Mouse (Mus musculus): ENCODE results near the gene Rpap1. TPM values are rescaled to one million over a fixed set of nuclear protein-coding genes. Genes with fewer than 3 reads are reported as not detected.

Gene Rpap1
- polyA plus RNA-seq, 1 experiment from 2014 or later, result 38.1 TPM

DNA sequence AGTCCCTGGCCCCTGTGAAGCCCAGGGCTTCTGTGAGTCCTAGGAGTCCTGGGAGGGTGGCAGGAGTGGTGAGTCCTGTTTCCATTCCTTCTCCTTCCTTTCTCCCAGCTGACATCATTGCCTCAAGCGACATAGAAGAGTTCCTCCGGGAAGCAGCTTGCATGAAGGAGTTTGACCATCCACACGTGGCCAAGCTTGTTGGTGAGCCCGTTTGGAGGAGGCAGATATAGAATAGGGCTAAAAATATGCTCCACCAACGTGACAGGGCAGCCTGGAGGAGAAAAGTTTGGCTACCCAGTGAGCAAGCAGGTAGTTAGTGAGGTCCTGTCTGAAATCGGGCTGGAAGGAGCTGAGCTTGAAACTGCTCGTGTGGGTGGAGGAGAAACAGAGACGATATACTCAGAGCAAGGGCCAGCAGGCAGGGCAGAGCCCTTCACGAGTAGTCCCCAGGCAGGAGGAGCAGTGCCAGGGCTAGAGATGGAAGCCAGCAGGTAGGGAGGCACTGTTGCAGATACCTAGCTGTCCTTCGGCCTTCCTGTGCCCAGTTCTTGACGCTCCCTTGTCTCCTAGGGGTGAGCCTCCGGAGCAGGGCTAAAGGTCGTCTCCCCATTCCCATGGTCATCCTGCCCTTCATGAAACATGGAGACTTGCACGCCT, 24.3 kb upstream of the Rpap1 start:
- H3K36me3 ChIP-seq (ENCODE audit: control insufficient read depth, insufficient read depth, low read length), result no peaks in the 10 kb centered on the region; the same call in 1 of the 2 replicates

DNA sequence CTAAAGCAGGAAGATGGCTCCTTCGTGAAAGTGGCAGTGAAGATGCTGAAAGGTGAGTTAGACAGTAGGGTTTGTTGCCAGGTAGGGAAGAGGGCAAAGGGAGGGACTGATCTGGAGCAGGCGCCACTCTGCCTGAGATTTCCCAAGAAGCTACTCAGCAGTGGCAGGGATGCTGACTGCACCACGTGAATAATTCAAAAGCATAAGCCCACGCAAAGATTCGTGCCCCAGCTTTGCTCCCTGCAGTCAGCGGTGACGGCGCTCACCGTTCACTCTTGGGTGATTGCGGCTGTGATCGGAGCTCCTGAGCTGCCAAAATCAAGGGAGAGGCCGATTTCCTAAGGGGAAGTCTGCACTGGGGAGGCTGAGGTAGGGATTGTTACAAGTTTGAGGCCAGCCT, 23.6 kb upstream of the Rpap1 start:
- DNase-seq (ENCODE audit: low spot score) (no peak), ATAC-seq (replicated peaks; ENCODE audit: low FRiP score) (no peak)
- Histone ChIP-seq H3K4me1 (replicated peaks; ENCODE audit: control insufficient read depth, insufficient read depth, low read length) (no peaks in the 10 kb centered on the region), H3K27me3 (ENCODE audit: control insufficient read depth, insufficient read depth, low read length) (no peaks in the 10 kb centered on the region), H3K36me3 (ENCODE audit: control insufficient read depth, insufficient read depth, low read length) (no peaks in the 10 kb centered on the region; the same call in 1 of the 2 replicates), H3K4me2 (ENCODE audit: low read depth, low read length, severe bottlenecking) (no peak overlapping the region), H3K9me3 (ENCODE audit: control insufficient read depth, low read length) (no peaks in the 10 kb centered on the region), H3K4me3 (ENCODE audit: low read depth, low read length) (no peak overlapping the region), H3K9ac (ENCODE audit: low read length) (no peak overlapping the region), H3K27ac (ENCODE audit: low read depth, low read length) (no peak overlapping the region)
- WGBS, result 80% methylated on average over 12 of the region's 12 CpGs

More for the DNA sequence above, 24.3 kb upstream of the Rpap1 start:
- Histone ChIP-seq H3K27me3 (ENCODE audit: control insufficient read depth, insufficient read depth, low read length) (no peaks in the 10 kb centered on the region), H3K4me1 (replicated peaks; ENCODE audit: control insufficient read depth, insufficient read depth, low read length) (no peaks in the 10 kb centered on the region), H3K9ac (ENCODE audit: low read length) (no peak overlapping the region), H3K4me2 (ENCODE audit: low read depth, low read length, severe bottlenecking) (no peak overlapping the region), H3K27ac (ENCODE audit: low read depth, low read length) (no peak overlapping the region), H3K4me3 (ENCODE audit: low read depth, low read length) (no peak overlapping the region), H3K9me3 (ENCODE audit: control insufficient read depth, low read length) (no peaks in the 10 kb centered on the region)
- ATAC-seq (replicated peaks; ENCODE audit: low FRiP score), result no peak
- no peak for DNase-seq (ENCODE audit: low spot score)
- 89% methylated on average over 14 of the region's 14 CpGs for WGBS

DNA sequence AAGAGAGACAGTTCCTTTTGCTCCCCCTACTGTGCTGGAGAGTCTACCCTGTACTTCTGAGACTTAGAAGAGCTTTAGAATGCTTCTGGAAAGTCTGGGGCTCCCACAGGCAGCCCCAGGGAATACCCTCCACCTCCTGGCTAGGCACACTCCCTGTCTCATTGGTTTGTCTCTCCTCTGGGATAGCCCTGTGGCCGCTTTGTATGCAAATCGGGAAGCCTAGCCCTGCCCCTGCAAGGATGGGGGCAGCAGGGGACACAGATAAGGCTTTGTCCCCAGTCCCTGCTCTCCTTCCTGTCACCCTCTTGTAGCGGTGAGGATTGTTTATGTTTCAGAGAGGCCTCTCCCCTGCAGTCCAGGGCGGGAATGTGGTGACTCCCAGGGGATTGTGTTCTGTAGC, 21.5 kb upstream of the Rpap1 start:
- Histone ChIP-seq H3K4me1 (replicated peaks; ENCODE audit: control insufficient read depth, insufficient read depth, low read length) (peaks cover 10% of the 10 kb centered on the region), H3K27me3 (ENCODE audit: control insufficient read depth, insufficient read depth, low read length) (no peaks in the 10 kb centered on the region), H3K4me2 (ENCODE audit: low read depth, low read length, severe bottlenecking) (no peak overlapping the region), H3K36me3 (ENCODE audit: control insufficient read depth, insufficient read depth, low read length) (no peaks in the 10 kb centered on the region; the same call in 1 of the 2 replicates), H3K9me3 (ENCODE audit: control insufficient read depth, low read length) (no peaks in the 10 kb centered on the region), H3K27ac (ENCODE audit: low read depth, low read length) (no peak overlapping the region), H3K4me3 (ENCODE audit: low read depth, low read length) (no peak overlapping the region), H3K9ac (ENCODE audit: low read length) (no peak overlapping the region)
- ATAC-seq (replicated peaks; ENCODE audit: low FRiP score) (no peak), DNase-seq (ENCODE audit: low spot score) (no peak)
- WGBS, result 31% methylated on average over 4 of the region's 4 CpGs

DNA sequence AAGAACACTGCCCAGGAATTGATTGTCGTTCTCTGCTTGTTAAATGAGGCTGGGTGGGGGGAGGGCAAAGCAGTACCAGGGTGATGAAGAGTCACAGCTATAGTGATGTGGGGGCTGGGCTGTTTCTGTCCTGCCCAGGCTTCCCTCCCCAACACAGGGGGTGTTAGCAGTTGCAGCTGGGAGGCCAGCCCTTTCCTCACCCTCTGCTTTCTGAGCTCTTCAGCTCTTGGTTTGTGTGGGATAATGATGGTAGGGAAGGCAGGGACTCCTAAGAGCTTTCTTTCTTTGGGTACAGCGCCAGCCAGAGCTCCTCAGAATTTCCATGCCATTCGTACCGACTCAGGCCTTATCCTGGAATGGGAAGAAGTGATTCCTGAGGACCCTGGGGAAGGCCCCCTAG, 21.1 kb upstream of the Rpap1 start:
- Histone ChIP-seq H3K27ac (ENCODE audit: low read depth, low read length) (no peak overlapping the region), H3K36me3 (ENCODE audit: control insufficient read depth, insufficient read depth, low read length) (no peaks in the 10 kb centered on the region; the same call in 1 of the 2 replicates), H3K4me3 (ENCODE audit: low read depth, low read length) (no peak overlapping the region), H3K4me1 (replicated peaks; ENCODE audit: control insufficient read depth, insufficient read depth, low read length) (peaks cover 15% of the 10 kb centered on the region), H3K4me2 (ENCODE audit: low read depth, low read length, severe bottlenecking) (no peak overlapping the region), H3K9me3 (ENCODE audit: control insufficient read depth, low read length) (no peaks in the 10 kb centered on the region), H3K9ac (ENCODE audit: low read length) (no peak overlapping the region), H3K27me3 (ENCODE audit: control insufficient read depth, insufficient read depth, low read length) (no peaks in the 10 kb centered on the region)
- ATAC-seq (replicated peaks; ENCODE audit: low FRiP score) (no peak), DNase-seq (ENCODE audit: low spot score) (no peak)
- 32% methylated on average over 4 of the region's 4 CpGs for WGBS

DNA sequence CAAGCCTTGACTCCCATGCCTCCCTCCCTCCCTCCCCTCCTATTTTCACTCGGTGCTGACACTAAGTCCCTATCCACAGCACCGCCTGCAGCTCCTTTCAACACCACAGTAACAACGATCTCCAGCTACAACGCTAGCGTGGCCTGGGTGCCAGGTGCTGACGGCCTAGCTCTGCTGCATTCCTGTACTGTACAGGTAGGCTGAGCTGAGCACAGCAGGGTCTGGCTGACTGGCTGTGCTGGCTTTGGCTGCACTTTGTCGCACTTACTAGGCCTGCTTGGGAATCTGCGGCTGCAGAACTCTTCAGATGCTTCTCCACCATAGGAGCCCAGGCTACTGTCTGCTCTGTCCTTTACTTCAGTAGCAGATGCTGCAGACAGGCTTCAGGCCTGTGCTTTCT, 18.2 kb upstream of the Rpap1 start:
- Histone ChIP-seq H3K4me1 (replicated peaks; ENCODE audit: control insufficient read depth, insufficient read depth, low read length) (peaks cover 32% of the 10 kb centered on the region), H3K27ac (ENCODE audit: low read depth, low read length) (no peak overlapping the region), H3K27me3 (ENCODE audit: control insufficient read depth, insufficient read depth, low read length) (no peaks in the 10 kb centered on the region), H3K4me2 (ENCODE audit: low read depth, low read length, severe bottlenecking) (no peak overlapping the region), H3K36me3 (ENCODE audit: control insufficient read depth, insufficient read depth, low read length) (no peaks in the 10 kb centered on the region; the same call in 1 of the 2 replicates), H3K4me3 (ENCODE audit: low read depth, low read length) (no peak overlapping the region), H3K9ac (ENCODE audit: low read length) (no peak overlapping the region), H3K9me3 (ENCODE audit: control insufficient read depth, low read length) (no peaks in the 10 kb centered on the region)
- ATAC-seq (replicated peaks; ENCODE audit: low FRiP score) (no peak), DNase-seq (ENCODE audit: low spot score) (no peak)
- WGBS, result 37% methylated on average over 8 of the region's 8 CpGs

DNA sequence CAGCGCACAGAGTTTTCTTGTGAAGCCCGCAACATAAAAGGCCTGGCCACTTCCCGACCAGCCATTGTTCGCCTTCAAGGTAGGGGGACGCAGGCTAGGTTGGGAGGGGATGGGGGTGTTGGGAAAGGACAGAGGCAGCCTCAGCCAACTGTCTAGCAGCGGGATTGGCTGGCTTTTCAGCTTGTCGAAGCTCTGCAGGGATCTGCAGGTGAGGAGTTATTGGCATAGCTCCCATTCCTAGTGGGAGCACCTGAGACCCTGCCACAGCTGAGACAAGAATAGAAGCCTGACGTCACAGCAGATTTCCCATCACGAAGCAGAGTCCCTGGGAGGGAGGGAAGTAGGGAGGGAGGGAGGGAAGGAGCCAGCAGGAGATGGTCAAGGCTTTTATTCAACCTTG, 17.4 kb upstream of the Rpap1 start:
- Histone ChIP-seq H3K36me3 (ENCODE audit: control insufficient read depth, insufficient read depth, low read length) (no peaks in the 10 kb centered on the region; the same call in 1 of the 2 replicates), H3K4me2 (ENCODE audit: low read depth, low read length, severe bottlenecking) (0 out of 2 replicates have a peak overlapping the region, but pooled peaks have one; percentile 5), H3K4me1 (replicated peaks; ENCODE audit: control insufficient read depth, insufficient read depth, low read length) (peaks cover 37% of the 10 kb centered on the region), H3K4me3 (ENCODE audit: low read depth, low read length) (no peak overlapping the region), H3K9me3 (ENCODE audit: control insufficient read depth, low read length) (no peaks in the 10 kb centered on the region), H3K27ac (ENCODE audit: low read depth, low read length) (no peak overlapping the region), H3K27me3 (ENCODE audit: control insufficient read depth, insufficient read depth, low read length) (no peaks in the 10 kb centered on the region), H3K9ac (ENCODE audit: low read length) (peak overlapping the region; percentile 14; the same call in 1 of the 2 replicates)
- DNase-seq (ENCODE audit: low spot score), result no peak
- ATAC-seq (replicated peaks; ENCODE audit: low FRiP score), result no peak
- 17% methylated on average over 9 of the region's 9 CpGs for WGBS

DNA sequence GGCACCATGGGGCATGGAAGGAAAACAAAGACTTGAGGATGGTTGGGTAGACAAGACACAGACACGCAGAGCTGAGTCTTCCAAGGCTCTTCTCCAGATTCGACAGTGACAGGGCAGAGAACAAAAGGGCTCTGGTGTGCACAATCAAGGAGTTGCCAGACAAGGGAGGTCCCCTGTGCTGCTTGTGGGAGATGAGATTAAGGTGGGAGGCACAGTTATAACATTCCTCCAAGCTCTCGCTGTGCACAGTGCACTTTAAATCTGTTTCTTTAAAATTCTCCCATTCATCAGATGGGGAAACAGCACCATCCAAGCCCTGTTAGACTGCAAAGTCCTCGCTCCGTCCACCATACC, 16.9 kb upstream of the Rpap1 start:
- peak overlapping the region; percentile 17; the same call in 1 of the 2 replicates for H3K9ac ChIP-seq (ENCODE audit: low read length)
- DNase-seq (ENCODE audit: low spot score), result no peak
- H3K4me3 ChIP-seq (ENCODE audit: low read depth, low read length), result no peak overlapping the region
- H3K9me3 ChIP-seq (ENCODE audit: control insufficient read depth, low read length), result no peaks in the 10 kb centered on the region
- no peaks in the 10 kb centered on the region; the same call in 1 of the 2 replicates for H3K36me3 ChIP-seq (ENCODE audit: control insufficient read depth, insufficient read depth, low read length)
- H3K4me2 ChIP-seq (ENCODE audit: low read depth, low read length, severe bottlenecking), result 0 out of 2 replicates have a peak overlapping the region, but pooled peaks have one; percentile 11
- no peak for ATAC-seq (replicated peaks; ENCODE audit: low FRiP score)
- no peak overlapping the region; the same call in 1 of the 2 replicates for H3K27ac ChIP-seq (ENCODE audit: low read depth, low read length)
- H3K4me1 ChIP-seq (replicated peaks; ENCODE audit: control insufficient read depth, insufficient read depth, low read length), result peaks cover 37% of the 10 kb centered on the region
- no peaks in the 10 kb centered on the region for H3K27me3 ChIP-seq (ENCODE audit: control insufficient read depth, insufficient read depth, low read length)
- WGBS, result 19% methylated on average over 5 of the region's 5 CpGs

DNA sequence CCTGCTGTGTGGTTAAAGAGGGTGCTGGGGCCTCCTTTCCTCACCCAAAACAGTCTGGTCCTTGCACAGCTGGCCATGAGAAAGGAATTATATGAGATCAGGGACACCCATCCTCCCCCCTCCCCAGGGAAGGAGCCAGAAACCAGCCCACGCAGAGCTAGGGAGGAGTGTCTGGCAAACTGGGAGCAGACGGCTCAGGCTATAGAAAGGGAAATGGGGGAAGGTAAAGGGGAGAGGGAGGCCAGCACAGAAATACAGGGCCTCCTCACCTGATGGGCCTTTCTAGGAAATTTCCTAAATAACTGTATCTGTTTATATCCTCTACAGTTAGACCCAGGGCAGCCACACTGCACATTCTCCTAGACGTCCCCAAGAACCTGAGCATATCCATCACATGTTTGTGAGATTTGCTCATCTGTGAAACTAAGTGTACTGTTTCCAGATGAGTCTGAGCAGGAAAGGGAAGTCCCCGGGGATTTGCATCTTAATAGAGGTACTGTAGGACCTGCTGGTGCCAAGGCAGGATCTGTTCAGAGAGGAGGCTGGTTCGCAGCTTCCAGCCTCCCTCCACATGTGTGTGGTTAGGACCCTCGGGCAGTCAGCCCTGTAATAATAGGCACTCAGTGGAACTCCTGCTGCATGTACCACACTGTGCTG, 16.4 kb upstream of the Rpap1 start:
- DNase-seq (ENCODE audit: low spot score) (no peak), ATAC-seq (replicated peaks; ENCODE audit: low FRiP score) (no peak)
- Histone ChIP-seq H3K4me3 (ENCODE audit: low read depth, low read length) (no peak overlapping the region), H3K27me3 (ENCODE audit: control insufficient read depth, insufficient read depth, low read length) (peaks cover 2% of the 10 kb centered on the region; the same call in 1 of the 2 replicates), H3K36me3 (ENCODE audit: control insufficient read depth, insufficient read depth, low read length) (no peaks in the 10 kb centered on the region; the same call in 1 of the 2 replicates), H3K27ac (ENCODE audit: low read depth, low read length) (peak overlapping the region; percentile 25; the same call in 1 of the 2 replicates), H3K9me3 (ENCODE audit: control insufficient read depth, low read length) (no peaks in the 10 kb centered on the region), H3K4me2 (ENCODE audit: low read depth, low read length, severe bottlenecking) (peak overlapping the region; percentile 22; the same call in 1 of the 2 replicates), H3K9ac (ENCODE audit: low read length) (peak overlapping the region; percentile 17), H3K4me1 (replicated peaks; ENCODE audit: control insufficient read depth, insufficient read depth, low read length) (peaks cover 42% of the 10 kb centered on the region)
- WGBS, result 5% methylated on average over 6 of the region's 6 CpGs
